Mouse (Mus musculus): ENCODE measurements around the gene Fcgrt. TPM values are rescaled to one million over a fixed set of nuclear protein-coding genes. Genes with fewer than 3 reads are reported as not detected.
A peak's percentile ranks its signal among the peaks of the same experiment; 100 is the strongest.
"Not testable (repeated sequence)": the region's sequence is repeated elsewhere in the genome, so short reads cannot be mapped to it uniquely, and the experiment has no call there.

Fcgrt gene
- total RNA-seq, 2 experiments from 2014 or later: 116 to 138 TPM

GRCm38 (mm10) chr7:45131850-45132249, 28.2 kb upstream of the Fcgrt start:
- DNase-seq: peak in 1 of 2 experiments; percentile 0

DNA sequence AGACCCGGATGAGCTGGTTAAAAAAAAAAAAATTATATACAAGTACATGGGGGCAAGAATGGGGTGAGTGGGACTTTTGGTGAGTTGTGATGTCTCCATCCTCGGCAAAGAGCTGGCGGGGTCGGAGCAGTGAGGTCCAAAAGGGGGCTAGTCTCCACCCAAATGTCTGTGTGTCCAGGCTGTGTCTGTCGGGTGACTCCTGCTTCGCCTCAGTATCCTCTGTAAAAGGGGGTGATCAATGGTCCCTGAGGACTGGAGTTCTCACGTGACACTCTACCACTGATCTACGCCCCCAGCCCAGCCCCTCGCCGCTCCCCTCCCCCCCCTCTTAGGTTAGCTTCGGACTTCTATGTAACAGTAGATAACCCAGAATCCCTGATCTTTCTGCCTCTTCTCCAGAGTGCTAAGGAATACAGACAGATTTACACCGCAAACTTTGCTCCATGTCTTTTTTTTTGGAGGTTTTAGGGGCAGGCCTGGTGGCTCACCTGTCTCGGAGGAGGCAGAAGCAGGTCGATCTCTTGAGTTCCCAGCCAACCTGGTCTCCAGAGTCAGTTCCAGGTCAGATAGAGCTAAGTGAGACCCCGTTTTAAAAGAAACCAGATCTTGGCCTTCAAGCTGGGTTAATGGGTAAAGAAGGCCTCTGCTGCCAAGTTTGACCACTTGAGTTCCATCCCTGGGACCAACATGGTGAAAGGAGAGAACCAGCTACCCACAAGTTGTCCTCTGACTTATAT, 26.3 kb upstream of the Fcgrt start:
- no peak for DNase-seq

GRCm38 (mm10) chr7:45129318-45129717, 25.7 kb upstream of the Fcgrt start:
- DNase-seq: peak; percentile 52 to 65

DNA sequence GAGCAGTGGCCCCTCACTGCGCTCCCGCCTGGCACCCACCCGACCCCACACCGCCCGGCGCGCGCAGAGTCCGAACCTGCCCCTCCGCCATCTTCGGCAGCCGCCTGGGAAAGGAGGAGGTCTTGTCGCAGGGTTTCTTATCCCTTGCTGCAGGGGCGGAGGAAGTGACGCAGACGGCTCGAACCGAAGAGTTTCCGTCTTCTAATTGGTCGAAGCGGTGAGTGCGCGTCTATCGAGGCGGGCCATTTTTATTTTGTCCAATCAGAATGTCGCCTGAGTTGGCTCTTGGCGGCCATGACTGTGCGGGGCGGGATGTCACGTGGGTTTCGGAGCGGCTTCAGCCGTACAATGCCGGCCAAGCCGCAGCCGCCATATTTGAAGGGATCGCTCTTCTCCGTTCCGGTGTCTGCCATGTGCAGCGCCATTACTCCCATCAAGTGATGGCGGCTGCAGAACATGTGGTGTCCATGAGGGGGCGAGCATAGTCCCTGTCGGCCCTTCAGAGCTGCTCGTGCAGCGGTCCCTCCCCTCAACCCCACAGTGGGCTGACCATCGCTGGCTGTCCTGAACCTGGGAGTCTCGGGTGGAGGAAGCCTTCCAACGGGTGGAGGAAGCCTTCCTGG, 25.1 kb upstream of the Fcgrt start, which contains the start of gene Rpl13a:
Gene Rpl13a (minus strand): TSS at position 138 of the 623 bp plus-strand sequence.
- DNase-seq: peak; percentile 98 to 99

GRCm38 (mm10) chr7:45127700-45128224, 24.1 kb upstream of the Fcgrt start:
- DNase-seq: no peak

GRCm38 (mm10) chr7:45126844-45127699, 23.4 kb upstream of the Fcgrt start:
- DNase-seq: no peak

DNA sequence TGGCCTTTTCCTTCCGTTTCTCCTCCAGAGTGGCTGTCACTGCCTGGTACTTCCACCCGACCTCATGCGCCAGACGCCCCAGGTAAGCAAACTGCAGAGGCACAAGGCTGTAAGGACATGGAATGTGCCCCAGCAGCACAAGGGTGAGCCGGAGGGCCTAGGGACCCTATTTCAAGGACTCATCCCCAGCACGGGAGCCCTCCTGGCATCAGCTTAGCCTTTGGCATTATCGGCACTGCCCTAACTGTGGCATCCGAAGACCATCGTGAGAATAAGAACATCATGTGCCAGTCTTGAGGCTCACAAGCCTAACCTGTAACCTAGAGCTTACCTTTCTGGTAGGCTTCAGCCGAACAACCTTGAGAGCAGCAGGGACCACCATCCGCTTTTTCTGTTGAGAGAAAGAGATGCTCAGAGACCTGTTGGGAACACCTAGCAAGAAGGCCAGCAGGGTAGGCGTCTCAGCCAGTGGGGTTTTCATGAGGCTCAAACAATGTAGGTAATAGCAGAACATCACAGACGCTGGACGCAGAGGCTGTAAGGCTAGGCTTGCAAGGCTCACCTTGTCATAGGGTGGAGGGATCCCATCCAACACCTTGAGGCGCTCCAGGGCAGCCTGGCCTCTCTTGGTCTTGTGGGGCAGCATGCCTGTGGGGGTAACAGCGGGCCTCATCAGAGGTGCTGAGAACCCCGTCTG, 22.6 kb upstream of the Fcgrt start:
- no peak for DNase-seq

- DNase-seq: not testable (repeated sequence)
Observed at GRCm38 (mm10) chr7:45125649-45126048, 22.0 kb upstream of the Fcgrt start.

- DNase-seq: no peak
Observed at GRCm38 (mm10) chr7:45125144-45125600, 21.5 kb upstream of the Fcgrt start.

- peak; percentile 99 for DNase-seq
Observed at GRCm38 (mm10) chr7:45124224-45125143, 20.8 kb upstream of the Fcgrt start, which contains the start of gene Rps11. Gene Rps11, minus strand, starts transcription at chr7:45124439.

DNA sequence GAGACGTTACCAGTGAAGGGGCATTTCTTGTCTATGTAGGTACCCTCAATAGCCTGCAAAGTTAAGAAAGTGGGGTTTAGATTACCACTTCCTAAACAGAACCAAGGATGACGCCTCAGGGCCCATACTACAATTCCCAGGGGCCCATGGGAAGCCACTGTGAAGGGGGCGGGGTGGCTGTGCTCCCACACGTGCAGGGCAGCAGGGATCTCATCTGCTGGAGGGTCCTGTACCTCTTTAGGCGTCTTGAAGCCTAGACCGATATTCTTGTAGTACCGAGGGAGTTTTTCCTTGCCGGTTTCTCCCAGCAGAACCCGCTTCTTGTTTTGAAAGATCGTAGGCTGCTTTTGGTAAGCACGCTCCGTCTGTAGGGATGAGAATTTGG, 19.5 kb upstream of the Fcgrt start:
- DNase-seq: peak in 1 of 2 experiments; percentile 74

DNA sequence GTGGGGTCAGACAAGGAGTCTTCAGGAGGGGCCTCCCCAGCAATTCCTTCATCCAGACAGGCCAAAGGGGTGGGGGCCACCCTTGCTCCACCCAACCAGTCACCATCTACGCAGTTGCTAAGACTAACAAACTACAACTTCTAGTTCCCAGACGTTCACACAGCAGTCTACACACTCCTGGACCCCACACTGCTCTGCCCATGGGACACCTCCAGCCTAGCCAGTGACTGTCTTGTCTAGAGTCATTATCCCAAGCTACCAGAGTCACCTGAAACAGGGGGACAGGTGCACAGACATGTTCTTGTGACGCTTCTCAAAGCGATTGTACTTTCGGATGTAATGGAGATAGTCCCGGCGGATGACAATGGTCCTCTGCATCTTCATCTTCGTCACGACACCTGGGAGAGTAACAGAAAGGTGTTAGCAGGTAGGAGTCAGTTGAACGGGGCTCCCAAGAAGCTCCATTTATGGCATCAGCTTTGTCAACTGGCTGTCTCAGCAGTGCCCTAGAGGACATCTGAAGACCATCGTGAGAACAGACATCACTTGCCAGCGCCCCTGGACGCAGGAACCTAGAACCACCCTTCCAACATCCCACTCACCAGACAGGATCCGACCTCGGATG, 19.0 kb upstream of the Fcgrt start:
- DNase-seq: no peak

DNA sequence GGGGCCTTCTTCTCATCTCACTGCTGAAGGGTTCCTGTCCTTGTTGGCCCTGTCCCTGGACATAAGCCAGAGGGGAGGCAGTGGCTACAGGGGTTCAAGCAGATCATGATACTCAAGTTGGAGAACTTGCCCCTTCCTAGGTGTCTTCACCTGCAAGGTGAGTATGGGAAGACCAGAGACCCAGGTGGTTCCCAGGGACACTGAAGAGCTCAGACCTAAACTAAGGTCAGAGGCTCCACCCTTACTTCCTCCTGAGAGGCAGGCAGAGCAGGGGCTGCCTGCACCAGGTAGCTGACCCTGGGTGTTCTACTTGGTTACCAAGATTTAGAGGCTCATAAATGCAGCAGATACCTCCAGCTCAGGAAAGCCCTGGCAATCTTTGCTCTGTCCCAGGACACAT, 18.3 kb upstream of the Fcgrt start:
- DNase-seq: no peak

- DNase-seq: peak; percentile 58 to 77
Observed at GRCm38 (mm10) chr7:45121404-45121803, 17.8 kb upstream of the Fcgrt start.

DNA sequence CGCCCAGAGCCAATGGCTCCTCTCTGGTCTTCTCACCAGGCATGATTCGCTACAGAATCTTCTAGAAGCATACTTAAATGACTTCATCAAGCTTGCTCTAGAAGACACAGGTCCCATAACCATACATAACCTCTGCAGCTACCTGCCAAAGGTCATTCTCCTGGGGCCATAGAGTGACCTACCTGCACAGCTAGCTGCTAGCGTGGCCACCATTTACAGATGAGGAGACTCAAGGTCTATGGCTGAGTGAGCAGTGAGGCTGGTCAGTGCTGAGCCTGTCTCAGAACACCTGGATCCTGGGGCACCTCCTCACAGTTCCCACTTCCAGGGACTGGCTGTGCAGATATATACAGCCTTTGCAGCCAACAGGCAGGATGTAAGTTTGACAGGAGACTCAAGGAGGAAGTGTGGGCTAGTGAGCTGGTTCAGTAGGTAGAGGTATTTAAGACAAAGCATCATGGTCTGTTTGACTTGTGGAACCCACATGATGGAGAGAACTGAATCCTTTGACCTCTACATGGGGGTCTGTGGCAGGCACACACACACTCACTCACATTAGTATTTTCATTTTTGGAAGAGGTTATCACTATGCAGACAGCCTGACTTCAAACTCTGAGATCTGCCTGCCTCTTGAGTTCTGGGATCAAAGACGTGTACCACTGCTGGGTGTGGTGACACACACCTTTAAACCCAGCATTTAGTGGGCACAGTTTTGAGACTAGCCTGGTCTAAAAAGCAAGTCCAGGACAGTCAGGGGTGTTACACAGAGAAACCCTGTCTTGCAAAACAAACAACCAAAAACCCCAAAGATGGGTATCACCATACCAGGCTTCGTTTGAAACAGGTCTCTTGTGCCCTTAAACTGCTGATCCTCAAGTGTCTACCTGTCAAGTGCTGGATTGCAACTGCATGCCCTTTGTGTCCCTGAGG, 16.4 kb upstream of the Fcgrt start:
- DNase-seq: no peak

- no peak for DNase-seq
Observed at GRCm38 (mm10) chr7:45118336-45118735, 14.7 kb upstream of the Fcgrt start.

- no peak for DNase-seq
Observed at GRCm38 (mm10) chr7:45117566-45117965, 13.9 kb upstream of the Fcgrt start.

- DNase-seq: no peak
Observed at GRCm38 (mm10) chr7:45113476-45113875, 9.8 kb upstream of the Fcgrt start.

DNA sequence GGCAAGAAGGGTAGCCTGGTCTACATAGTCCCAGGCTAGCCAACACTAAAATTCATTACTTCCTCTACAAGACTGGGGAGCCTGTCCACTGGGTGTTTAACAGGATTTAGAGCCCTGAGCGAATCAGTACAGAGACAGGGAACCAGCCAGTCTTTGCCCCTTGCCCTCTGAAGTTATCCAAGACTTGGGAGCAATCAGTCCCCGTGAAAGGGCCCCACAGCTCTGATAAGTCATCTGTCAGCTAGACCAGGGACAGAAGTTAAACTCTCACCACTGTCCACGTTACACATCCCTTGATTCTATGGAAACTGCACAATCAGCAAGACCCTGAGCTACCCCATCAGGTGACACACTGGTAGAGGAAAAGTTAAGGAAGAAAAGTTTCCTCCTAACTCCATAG, 8.9 kb upstream of the Fcgrt start:
- DNase-seq: no peak

All from adrenal gland, postnatal 36 days (tissue).